ENCODE assay signal across 10 mouse cellular contexts in the genomic region with DNA sequence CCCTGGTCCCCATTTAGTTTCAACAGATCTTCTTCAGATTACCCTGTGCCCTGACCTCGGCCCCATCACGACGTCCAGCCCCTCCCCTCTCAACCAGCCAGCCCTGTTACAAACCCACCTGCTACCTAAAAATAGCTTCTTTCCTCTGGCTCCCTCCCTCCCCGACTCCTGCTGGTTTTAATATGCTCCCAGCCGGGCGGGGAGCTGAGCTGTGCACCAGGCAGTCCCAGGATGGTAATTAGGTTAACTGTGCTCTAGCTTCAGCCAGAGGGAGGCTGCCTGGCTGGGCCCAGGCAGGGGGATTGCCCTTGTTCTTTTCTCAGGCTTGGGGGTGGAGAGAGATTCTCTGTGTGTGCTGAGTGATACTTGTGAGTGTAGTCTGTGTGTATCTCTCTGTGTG. TPM values are rescaled to one million over a fixed set of nuclear protein-coding genes. Genes with fewer than 3 reads are reported as not detected.
DNase-seq lines count a peak whose midpoint lies in the region; ATAC-seq lines count a peak whose summit lies in the region.
"Had no signal": no experiment of that assay in that cellular context is flagged by ENCODE, and none has a peak within 500 bp of the region (broad histone marks: within the 10 kb centered on the region; RNA-seq: fewer than 3 reads in every experiment).

No protein-coding gene starts in this region.

- WGBS in hindbrain, embryonic 10.5 days, result 2% methylated on average over 6 of the region's 6 CpGs
- 0% methylated on average over 6 of the region's 6 CpGs for WGBS in midbrain, embryonic 15.5 days

- no peak overlapping the region for H3K4me2 ChIP-seq in midbrain, embryonic 15.5 days

- H3K36me3 ChIP-seq in hindbrain, embryonic 10.5 days, result no peaks in the 10 kb centered on the region
- H3K36me3 ChIP-seq in midbrain, embryonic 15.5 days (replicated peaks), result no peaks in the 10 kb centered on the region

- H3K4me3 ChIP-seq in hindbrain, embryonic 10.5 days, result no peak overlapping the region
- no peak overlapping the region for H3K4me3 ChIP-seq in midbrain, embryonic 15.5 days

- 0 out of 2 replicates have a peak, but pooled peaks have one; percentile 31 for ATAC-seq in midbrain, embryonic 15.5 days (replicated peaks)
- ATAC-seq in monocyte, adult 5-6 weeks (replicated peaks; ENCODE audit: insufficient number of reproducible peaks, low FRiP score, low TSS enrichment, poor library complexity, severe bottlenecking), result no peak

- H3K4me1 ChIP-seq in hindbrain, embryonic 10.5 days (replicated peaks), result peaks cover 30% of the 10 kb centered on the region
- peaks cover 19% of the 10 kb centered on the region for H3K4me1 ChIP-seq in midbrain, embryonic 15.5 days

- no peaks in the 10 kb centered on the region for H3K9me3 ChIP-seq in hindbrain, embryonic 10.5 days
- H3K9me3 ChIP-seq in midbrain, embryonic 15.5 days, result no peaks in the 10 kb centered on the region

- 0 out of 2 replicates have a peak, but pooled peaks cover 4% of the 10 kb centered on the region for H3K27me3 ChIP-seq in hindbrain, embryonic 10.5 days (ENCODE audit: insufficient read depth, poor library complexity, severe bottlenecking)
- H3K27me3 ChIP-seq in midbrain, embryonic 15.5 days (replicated peaks), result no peaks in the 10 kb centered on the region

- H3K9ac ChIP-seq in midbrain, embryonic 15.5 days, result no peak overlapping the region

- H3K27ac ChIP-seq in hindbrain, embryonic 10.5 days, result peak overlapping the region; percentile 76
- H3K27ac ChIP-seq in midbrain, embryonic 15.5 days, result peak overlapping the region; percentile 70
- H3K27ac ChIP-seq: macrophage had no signal

- DNase-seq in embryo, embryonic 10 days (ENCODE audit: low spot score), result peak; percentile 19
- no peak for DNase-seq in embryo, embryonic 9.5 days (ENCODE audit: extremely low spot score)
- DNase-seq in R1 (ENCODE audit: low read depth, low spot score) (peak; percentile 81), adipocyte (ENCODE audit: low spot score) (no peak)
- DNase-seq in hindbrain, embryonic 10.5 days (ENCODE audit: low spot score), result no peak
- DNase-seq in lung, adult 18-20 months, result no peak
- DNase-seq: kidney, postnatal 4 days had no signal

RNA-seq across cellular contexts. Expression of gene Srrm3, which starts 5.8 kb away (rescaled TPM):
- 18.8 and 38.5 TPM in 2 replicates for polyA plus RNA-seq in hindbrain, embryonic 10.5 days (2016; fragmentation: Nextera tagmentation; extraction: Ambion mirVana)
- 98.9 and 111 TPM in 2 replicates for polyA plus RNA-seq in midbrain, embryonic 15.5 days (2015; fragmentation: Nextera tagmentation; extraction: Ambion mirVana)
- total RNA-seq in monocyte, adult 5-6 weeks (2017), result not detected in 3 replicates
- polyA plus RNA-seq: macrophage had no signal

RNA-seq across cellular contexts. Expression of gene Mdh2, which starts 22.6 kb away (rescaled TPM):
- 609 and 683 TPM in 2 replicates for polyA plus RNA-seq in hindbrain, embryonic 10.5 days (2016; fragmentation: Nextera tagmentation; extraction: Ambion mirVana)
- polyA plus RNA-seq in midbrain, embryonic 15.5 days (2015; fragmentation: Nextera tagmentation; extraction: Ambion mirVana), result 581 and 587 TPM in 2 replicates
- total RNA-seq in monocyte, adult 5-6 weeks (2017), result 86.0 to 121 TPM (median 119 TPM) in 3 replicates

RNA-seq across cellular contexts. Expression of gene Styxl1, which starts 22.7 kb away (rescaled TPM):
- 0.24 and 0.43 TPM in 2 replicates for polyA plus RNA-seq in hindbrain, embryonic 10.5 days (2016; fragmentation: Nextera tagmentation; extraction: Ambion mirVana)
- 0.50 TPM in 1 of 2 replicates, not detected in the other for polyA plus RNA-seq in midbrain, embryonic 15.5 days (2015; fragmentation: Nextera tagmentation; extraction: Ambion mirVana)
- 1.5 TPM in 1 of 3 replicates, not detected in the others for total RNA-seq in monocyte, adult 5-6 weeks (2017)
- polyA plus RNA-seq: macrophage had no signal

RNA-seq across cellular contexts. Expression of gene Tmem120a, which starts 56.7 kb away (rescaled TPM):
- polyA plus RNA-seq in hindbrain, embryonic 10.5 days (2016; fragmentation: Nextera tagmentation; extraction: Ambion mirVana), result 67.0 and 74.3 TPM in 2 replicates
- 82.4 and 85.5 TPM in 2 replicates for polyA plus RNA-seq in midbrain, embryonic 15.5 days (2015; fragmentation: Nextera tagmentation; extraction: Ambion mirVana)
- 16.5 to 34.4 TPM (median 19.1 TPM) in 3 replicates for total RNA-seq in monocyte, adult 5-6 weeks (2017)

Comparison
In these comparisons a context has a peak if more than half of its experiments do, and no peak if none do; other contexts are left out.
1. DNase-seq: peak in embryo, embryonic 10 days (single experiment) and R1 (single experiment); none in embryo, embryonic 9.5 days (single experiment), hindbrain, embryonic 10.5 days (single experiment), adipocyte (single experiment) and lung, adult 18-20 months (0 of 2).